Mouse (Mus musculus) telencephalon, adult 2 months (tissue): ENCODE data around the gene Slc37a4.
A peak's percentile ranks its signal among the peaks of the same experiment; 100 is the strongest.
"Not testable (repeated sequence)": the region's sequence is repeated elsewhere in the genome, so short reads cannot be mapped to it uniquely, and the experiment has no call there.

ENCODE experiments used
- DNase-seq: peaks from one replicate; pipeline ENCODE4 v3.0.0-alpha.2; 2011; ENCODE audit warnings: low read depth, low spot score

Gene Slc37a4

DNA sequence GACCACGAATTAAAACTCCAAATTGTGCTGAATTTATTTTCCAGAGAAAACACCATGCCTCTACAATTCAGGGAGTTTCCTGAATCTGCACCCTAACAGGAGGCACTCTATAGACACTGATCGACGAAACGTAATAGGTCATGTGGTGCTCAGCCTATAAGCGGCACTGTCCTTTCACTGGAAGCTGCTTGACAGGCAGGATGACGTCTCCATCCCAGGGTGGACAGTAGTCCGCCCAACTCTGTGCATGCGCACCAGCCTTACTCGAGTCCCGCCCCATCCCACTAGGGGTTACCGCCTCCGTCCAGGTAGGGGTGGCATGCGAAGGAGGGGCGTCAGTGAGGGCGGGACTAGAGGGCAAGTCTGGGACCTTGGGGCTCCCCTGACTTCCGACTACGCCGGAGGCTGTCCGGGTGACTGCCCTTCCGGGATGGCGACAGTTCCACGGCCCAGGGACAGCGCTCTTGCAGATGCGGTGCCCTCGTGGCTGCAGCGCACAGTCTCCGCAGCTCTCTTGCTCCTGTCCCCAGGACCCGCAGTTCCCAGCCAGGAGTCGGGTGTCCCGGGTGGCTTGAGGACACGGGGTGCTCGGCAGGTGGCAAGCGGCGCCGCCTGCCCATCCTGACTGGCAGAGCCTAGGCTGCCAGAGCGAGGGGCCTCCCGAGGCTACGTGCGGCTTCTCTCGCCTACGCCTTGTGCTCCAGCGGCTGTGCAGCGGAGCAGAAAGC, at the start of gene Slc37a4:
TSS of gene Slc37a4 (plus strand) at position 169 of the 728 bp plus-strand sequence.
- peak; percentile 98 for DNase-seq

DNA sequence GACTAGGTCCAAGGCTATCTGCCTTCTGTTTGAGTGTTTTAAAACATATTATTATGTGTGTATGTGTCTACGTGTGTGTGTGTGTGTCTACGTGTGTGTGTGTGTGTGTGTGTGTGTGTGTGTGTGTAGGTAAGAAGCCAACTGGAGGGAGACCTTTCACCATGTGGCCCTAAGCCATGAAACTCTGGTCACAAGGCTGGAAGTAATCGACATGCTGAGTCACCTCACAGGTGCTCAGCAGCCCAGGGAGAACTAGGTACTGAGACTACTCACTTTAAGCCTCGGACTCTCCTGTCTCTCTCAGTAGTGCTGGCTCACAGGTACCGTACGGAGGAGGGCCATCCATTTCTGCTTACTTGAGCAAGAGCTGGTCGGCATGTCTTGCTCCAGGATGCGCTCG, 49.5 kb upstream of the Slc37a4 start:
- no peak for DNase-seq

DNA sequence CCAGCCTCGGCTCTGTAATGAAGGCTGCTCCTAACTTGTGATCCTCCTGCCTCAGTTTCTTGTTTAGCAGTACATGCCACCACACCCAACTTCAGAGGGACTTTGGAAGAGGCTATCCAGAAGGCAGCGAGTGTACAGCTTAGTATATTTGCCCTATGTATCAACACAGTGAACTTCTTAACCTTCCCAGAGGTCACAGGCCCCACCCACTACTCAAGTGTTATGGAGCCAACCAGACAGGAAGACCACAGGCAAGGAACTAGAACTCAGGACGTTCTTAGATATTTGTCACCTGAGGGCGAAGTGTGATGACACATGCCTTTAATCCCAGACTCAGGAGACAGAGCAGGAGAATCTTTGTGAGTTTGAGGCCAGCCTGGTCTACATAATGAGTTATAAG, 49.0 kb upstream of the Slc37a4 start:
- DNase-seq: no peak

DNA sequence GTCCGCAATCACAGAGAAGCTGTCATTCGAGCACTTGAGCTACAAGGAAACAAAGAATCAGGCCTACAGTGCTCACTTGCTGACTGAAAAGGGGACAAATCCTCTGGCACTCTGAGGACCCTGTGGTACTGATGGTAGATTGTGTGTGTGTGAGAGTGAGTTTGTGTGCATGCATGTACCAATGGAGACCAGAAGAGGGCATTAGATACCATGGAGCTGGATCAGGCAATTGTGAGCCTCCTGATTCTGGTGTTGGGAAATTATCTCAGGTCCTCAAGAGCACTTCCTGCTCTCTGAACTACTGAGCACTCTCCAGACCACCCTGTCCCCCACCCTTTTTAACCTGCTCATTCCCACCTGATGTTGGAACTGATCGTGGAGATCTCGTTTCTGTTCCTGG, 48.1 kb upstream of the Slc37a4 start:
- DNase-seq: no peak

DNA sequence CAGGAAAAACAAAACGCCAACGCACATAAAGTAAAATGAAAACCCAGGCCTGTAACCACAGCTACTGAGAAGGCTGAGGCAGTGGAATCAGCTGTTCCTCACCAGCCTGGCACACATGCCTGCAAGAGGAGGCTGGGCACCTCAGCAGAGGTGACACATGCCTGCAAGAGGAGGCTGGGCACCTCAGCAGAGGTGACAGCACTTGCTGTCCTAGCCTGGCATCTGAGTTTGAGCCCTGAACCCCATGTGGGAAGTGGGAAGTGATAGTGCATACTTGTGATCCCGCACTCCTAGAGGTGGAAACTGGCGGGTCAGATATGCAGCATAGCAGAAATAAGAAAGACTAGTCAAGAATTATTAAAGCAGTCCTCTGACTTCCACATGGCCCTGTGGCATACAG, 45.3 kb upstream of the Slc37a4 start:
- no peak for DNase-seq

DNA sequence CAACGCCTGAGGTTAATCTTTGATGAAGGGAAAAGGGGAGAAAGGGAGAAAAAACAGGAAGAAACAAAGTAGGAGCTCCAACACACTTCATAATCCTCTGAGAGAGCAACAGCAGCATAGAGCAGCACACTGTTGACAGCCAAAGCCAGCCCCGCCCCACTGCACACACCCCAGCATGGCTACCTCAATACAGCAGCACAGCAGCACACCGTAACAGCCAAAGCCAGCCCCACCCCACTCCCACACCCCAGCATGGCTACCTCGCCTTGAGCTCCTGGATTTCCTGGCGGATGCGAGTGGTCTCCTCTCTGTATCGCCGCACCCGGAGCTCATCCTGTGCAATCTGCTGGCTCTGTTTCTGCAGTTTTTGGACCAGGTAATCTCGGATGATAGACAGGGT, 44.3 kb upstream of the Slc37a4 start:
- DNase-seq: no peak

DNA sequence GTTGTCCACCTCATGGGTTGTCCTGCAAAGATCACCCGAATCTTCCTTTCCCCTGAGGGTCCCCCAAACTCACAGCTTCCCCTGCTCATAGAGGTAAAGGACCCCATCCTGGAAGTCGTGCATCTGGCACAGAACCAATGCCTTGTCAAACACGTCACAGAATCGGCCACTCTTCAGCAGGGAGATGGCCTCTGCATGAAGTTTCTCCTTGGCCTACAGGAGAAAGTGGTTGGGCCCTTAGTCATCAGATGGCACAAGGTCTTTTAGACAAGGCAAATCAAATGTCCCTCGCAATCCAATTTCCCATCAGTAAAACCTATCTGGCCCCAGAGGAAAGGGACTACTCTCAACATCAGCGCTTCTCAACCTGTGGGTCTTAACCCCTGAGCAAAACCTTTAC, 43.5 kb upstream of the Slc37a4 start:
- DNase-seq: no peak

DNA sequence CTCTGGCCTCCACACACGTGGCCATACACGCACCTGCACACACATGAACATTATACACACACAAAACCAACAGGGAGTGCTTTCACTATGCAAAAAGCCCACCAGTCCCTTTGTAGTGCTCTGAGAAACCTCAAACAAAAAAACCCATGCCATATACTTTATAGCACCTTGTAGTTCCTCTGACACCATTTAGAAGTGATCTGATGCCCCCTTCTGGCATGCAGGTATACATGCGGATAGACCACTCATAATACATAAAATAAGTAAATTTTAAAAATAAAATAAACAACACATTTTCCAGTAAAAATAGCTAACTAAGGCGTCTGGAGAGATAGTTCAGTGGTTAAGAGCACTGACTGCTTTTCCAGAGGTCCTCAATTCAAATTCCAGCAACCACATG, 39.4 kb upstream of the Slc37a4 start:
- no peak for DNase-seq

DNA sequence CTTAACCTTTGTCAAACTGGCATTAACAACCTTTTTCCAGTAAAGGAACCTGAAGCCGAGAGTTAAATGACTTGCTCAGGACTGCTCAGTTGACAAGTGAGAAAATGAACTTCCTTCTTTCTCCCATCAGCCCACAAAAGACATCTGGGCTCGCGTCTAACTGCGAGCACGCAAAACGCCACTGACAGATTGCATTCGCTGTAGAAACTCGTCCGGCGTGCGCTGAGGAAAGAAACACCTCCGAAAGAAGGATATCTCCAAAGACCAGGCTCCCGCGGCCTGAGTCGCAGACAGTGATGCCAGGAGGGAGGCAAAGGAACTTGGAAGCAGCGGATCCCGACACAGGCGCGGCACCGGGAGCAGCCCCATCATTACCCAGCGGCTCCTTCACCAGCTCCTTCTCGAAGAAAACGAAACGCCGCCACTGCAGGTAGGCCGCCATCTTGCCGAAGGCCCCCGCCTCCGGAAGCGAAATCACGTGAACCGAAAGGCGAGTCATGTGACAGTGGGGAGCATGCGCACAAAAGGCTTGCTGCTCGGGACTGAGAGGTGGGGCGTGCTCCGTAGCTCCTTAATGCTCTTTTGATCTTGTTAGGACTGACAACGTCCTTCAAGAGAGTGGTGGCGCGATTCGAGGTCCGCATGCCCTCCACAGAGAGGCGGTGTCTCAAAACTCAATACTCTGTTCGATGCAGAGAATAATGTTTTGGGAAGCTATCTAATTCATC, 35.3 kb upstream of the Slc37a4 start, which contains the start of gene Vps11:
TSS of gene Vps11 (minus strand) at position 481 of the 728 bp plus-strand sequence.
- peak; percentile 91 for DNase-seq

DNA sequence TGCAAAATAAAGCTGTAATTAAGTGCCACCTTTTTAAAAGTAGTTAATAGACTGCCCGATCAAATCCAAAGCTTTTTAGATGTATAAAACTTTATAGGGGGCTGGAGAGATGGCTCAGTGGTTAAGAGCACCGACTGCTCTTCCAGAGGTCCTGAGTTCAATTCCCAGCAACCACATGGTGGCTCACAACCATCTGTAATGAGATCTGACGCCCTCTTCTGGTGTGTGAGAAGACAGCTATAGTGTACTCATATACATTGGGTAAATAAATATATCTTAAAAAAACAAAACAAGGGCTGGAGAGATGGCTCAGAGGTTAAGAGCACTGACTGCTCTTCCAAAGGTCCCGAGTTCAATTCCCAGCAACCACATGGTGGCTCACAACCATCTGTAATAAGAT, 34.7 kb upstream of the Slc37a4 start:
- not testable (repeated sequence) for DNase-seq

DNA sequence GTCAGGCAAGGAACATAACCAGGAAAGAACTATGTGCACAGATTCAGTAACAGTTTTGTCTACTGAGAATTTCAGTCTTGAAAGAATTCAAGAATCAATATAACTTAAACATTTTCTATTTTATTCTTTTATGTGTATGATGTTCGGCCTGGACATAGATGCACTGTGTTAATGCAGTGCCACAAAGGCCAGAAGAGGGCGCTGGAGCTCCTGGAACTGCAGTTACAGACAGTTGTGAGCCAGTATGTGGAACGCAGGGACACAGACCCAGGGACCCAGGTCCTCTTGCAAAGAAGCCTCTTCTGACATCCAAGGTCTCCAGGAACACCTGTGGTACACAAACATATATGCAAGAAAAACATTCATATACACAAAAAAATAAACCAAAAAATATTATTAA, 32.2 kb upstream of the Slc37a4 start:
- DNase-seq: no peak

DNA sequence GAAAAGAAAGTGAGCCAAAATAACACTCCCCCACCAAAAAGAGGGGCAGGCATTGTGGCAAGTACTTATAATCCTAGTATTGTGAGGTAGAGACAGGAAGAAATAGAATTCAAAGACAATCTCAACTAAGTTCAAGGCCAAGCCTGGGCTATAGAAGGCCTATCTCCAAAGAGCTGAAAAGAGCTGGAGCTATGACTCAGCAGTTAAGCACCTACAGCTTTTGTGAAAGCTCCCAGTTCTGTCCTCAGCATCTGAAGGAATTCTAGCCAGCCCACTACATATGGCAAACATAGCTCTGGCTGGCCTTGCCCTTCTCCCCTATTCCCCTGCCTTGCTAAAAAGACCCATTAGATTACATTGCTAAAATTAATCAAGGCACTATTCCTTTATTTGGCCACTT, 23.3 kb upstream of the Slc37a4 start:
- no peak for DNase-seq

DNA sequence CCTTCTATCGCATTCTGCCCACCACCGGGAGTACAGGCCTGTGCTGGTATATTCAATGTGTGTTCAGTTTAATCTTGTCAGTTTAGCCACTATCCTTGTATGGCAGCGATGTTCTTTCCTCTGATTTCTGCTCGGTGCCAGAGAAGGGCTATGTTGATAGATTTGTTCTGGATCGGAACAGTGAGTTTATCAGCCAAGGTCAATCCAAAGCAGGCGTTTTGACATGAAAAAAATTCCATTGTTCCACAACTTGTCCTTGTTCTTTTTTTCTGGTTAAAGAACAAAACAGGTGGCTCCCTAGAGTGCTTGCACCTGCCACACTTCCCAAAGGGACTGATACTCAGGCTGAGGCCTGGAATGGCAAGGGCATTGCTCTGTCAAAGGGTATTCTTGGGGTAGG, 20.5 kb upstream of the Slc37a4 start:
- no peak for DNase-seq

DNA sequence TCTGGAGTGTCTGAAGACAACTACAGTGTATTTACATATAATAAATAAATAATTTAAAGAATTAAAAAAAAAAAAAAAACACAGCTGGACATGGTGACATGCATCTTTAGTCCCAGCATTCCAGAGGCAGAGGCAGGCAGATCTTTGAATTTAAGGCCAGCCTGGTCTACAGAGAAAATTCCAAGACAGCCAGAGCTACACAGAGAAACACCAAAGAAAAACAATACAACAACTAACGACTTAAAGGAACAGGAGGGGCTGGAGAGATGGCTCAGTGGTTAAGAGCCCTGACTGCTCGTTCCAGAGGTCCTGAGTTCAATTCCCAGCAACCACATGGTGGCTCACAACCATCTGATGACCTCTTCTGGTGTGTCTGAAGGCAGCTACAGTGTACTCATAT, 19.3 kb upstream of the Slc37a4 start:
- DNase-seq: not testable (repeated sequence)

DNA sequence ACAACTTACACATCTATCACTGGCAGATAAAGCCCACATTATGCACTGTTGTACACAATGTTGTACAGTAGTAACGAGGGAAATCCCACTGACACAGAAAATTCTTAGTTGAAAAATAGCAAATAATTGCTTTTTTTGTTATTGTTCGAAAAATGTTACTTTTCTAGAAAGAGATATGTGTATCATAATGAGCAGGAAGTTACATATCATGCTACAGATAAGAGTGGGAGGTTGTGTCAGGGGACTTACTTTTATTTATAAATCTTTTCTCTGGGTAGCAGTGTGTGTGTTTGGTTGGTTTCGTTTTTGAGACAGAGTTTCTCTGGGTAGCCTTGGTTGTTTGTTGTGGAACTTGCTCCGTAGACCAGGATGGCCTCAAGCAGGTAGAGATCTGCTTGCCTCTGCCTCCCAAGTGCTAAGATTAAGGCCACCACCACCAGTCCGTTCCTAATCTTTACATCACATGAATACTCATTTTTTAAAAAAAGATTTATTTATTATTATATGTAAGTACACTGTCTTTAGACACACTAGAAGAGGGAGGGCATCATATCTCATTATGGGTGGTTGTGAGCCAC, 18.4 kb upstream of the Slc37a4 start:
- no peak for DNase-seq

DNA sequence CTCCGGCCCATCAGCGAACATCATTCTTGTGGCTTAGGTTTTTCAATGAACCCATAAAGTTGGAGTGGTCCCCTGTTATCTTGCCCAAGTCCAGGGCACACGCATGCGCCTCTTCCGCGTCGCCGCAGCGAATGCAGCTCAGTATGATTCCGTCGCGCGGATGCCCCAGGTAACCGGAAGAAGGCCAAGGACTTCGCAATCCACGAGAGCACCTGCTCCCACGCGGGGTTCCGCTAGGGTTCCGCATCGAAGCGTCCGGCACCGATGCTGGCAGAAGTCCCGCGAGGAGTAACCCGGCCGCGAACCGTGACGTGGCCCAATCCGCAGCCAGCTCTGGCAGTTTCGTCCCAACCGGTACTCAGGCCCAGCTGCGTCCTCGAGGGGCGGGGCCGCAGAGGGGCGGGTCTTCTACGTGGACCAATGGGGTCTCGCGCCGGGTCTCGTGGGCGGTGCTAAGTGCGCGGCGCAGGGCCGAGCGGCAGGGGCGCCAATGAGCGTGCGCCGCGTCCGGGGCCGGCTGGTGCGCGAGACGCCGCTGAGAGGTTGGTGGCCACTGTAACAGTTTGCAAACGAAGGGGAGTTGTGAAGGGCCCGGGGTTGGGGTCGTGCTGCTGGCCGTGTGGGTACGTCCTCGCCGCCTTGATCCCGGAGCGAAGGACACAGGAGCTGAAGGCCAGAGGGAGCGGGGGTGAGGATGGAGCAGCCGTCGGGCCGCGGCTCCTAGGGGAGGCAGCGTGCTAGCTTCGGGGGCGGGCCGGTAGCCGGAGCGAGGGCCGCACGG, 17.4 kb upstream of the Slc37a4 start, which contains the start of gene Hyou1:
TSS of gene Hyou1 (plus strand) at position 437 of the 781 bp plus-strand sequence.
- DNase-seq: peak; percentile 96

DNA sequence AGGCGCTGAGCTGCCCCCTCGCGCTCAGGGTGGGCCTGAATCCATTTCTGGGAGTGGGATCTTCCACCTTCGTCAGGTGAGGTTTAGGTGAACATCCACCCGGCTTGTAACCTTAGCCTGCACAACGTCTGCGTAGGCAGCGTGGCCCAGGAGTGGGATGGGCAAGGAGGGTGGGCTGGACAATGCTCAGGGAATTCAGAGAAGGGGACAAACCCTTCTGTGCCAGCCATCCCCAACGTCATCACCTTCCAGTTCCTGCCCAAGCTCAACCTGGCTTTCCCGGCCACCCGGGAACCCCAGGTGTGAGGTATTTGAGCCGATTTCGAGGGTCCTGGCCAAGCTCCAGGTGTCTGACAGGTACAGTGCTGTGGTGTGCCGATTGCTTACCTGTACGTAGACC, 16.8 kb upstream of the Slc37a4 start:
- DNase-seq: no peak

DNA sequence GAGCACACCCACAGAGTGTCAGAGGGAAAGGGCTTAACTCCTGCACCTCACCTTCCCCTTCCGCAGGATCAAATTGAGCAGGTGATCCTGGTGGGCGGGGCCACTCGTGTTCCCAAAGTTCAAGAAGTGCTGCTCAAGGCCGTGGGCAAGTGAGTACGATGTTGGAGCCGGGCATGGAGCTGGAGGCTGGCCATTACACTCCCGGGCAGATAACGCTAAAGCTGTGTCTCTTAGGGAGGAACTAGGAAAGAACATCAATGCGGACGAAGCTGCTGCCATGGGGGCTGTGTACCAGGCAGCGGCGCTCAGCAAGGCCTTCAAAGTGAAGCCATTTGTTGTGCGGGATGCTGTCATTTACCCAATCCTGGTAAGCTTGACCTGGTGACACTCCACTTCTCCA, 12.1 kb upstream of the Slc37a4 start:
- DNase-seq: no peak

DNA sequence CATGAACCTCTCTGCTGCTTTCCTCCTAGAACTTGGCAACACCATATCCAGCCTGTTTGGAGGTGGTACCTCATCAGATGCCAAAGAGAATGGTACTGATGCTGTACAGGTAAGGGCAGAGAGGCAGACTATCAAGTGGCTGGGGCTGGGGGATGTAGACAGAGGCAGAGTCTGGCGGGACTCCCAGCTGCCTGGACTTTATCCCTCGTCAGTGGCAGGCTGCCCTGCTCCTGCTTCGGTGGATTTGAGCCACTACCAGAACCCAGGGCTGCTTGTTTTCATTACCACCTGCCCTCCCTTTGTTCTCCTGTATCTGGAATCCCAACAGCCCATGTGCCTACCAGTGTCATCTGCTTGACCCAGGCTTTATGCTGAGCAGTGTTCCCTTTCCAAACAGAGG, 9.4 kb upstream of the Slc37a4 start:
- no peak for DNase-seq

DNA sequence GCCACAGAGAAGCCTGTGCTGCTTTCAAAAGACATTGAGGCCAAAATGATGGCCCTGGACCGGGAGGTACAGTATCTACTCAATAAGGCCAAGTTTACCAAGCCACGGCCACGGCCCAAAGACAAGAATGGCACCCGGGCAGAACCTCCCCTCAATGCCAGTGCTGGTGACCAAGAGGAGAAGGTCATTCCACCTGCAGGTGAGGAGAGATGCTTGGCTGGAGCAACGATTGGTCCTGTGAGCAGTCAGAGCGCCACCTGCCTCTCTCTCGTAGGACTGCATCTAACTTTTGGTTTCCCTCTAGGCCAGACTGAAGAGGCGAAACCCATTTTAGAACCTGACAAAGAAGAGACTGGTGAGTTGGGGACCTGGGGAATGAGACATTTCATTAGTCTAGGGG, 7.4 kb upstream of the Slc37a4 start:
- DNase-seq: no peak

DNA sequence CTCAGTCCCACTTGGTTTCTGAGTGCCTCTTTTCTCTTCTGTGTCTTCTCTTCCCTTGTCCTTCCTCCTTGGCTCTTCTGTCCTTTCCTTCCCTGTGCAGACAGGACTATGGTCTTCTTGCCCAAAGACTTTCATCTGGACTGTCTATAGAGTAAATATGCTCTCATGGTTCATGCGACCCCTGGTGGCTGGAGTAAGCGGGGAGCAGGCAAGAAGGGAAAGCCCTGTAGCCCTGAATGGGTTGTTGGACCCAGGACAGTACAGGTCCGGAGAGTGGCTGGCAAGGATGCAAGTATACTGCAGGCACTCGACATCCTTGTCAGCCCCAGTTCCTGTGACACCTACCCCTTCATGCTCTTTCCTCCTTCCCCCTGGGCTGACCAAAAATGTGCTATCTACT, 5.2 kb upstream of the Slc37a4 start:
- DNase-seq: no peak

DNA sequence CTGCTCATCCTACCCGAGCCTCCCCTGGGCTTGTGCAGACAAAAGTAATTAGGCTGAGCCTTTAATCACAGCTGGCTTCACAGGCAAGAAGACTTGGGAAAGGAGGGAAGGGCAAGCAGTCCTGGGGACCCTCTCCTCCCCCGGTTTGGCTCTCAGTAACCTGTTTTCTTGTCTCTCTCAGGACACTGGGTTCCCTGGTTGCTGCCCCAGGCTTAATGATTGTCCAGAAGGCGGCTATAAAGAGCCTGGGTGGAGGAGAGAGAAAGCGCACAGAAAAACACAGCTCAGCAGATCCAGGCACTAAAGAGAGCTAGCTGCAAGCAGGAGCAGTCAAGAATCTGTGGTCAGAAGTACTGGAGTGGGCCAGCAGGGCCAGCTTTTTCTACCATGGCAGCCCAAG, 1.4 kb downstream of the Slc37a4 start:
- no peak for DNase-seq
